Mouse (Mus musculus) liver, adult 2 months (tissue): ENCODE results near the gene Nfatc4. TPM values are rescaled to one million over a fixed set of nuclear protein-coding genes. Genes with fewer than 3 reads are reported as not detected.

ENCODE experiments used
- DNase-seq: peaks from one replicate; pipeline ENCODE4 v3.0.0-alpha.2; 2011; ENCODE audit warnings: low read depth, low spot score; ENCODE audit errors: extremely low read depth
- H3K27ac ChIP-seq: fragments of 200-500 bp; replicated peaks from 2 replicates; pipeline ENCODE4 v1.5.1; 2012; ENCODE audit warnings: low read depth, mild to moderate bottlenecking, control low read depth, inconsistent platforms, low read length; ENCODE audit not compliant: insufficient read depth
- H3K27me3 ChIP-seq: fragments of 200-500 bp; 2 replicates; pipeline ENCODE4 v1.6.1; 2012; ENCODE audit warnings: mild to moderate bottlenecking, moderate library complexity, low read length, inconsistent platforms; ENCODE audit not compliant: control insufficient read depth, insufficient read depth
- H3K36me3 ChIP-seq: fragments of 200-500 bp; 2 replicates; pipeline ENCODE4 v1.6.1; 2012; ENCODE audit warnings: low read length, inconsistent platforms; ENCODE audit not compliant: control insufficient read depth, insufficient read depth
- H3K4me1 ChIP-seq: fragments of 200-500 bp; 2 replicates; pipeline ENCODE4 v1.6.1; 2011; ENCODE audit warnings: low read length; ENCODE audit not compliant: control insufficient read depth, insufficient read depth
- H3K4me3 ChIP-seq: fragments of 200-500 bp; 2 replicates; pipeline ENCODE4 v1.5.1; 2011; ENCODE audit warnings: low read depth, mild to moderate bottlenecking, control low read depth, low read length, moderate library complexity; ENCODE audit not compliant: insufficient read depth
- H3K79me2 ChIP-seq: fragments of 200-500 bp; 2 replicates; pipeline ENCODE4 v1.6.1; 2012; ENCODE audit warnings: inconsistent platforms, mild to moderate bottlenecking, low read length, moderate library complexity; ENCODE audit not compliant: control insufficient read depth, insufficient read depth
- H3K9ac ChIP-seq: fragments of 200-500 bp; 2 replicates; pipeline ENCODE4 v1.6.1; 2012; ENCODE audit warnings: low read depth, mild to moderate bottlenecking, control low read depth, inconsistent platforms, low read length
- CTCF ChIP-seq: fragments of 200-500 bp; IDR thresholded peaks from 2 replicates; pipeline ENCODE4 v1.5.1; 2011; ENCODE audit warnings: low read depth, low read length, control low read depth
- POLR2A ChIP-seq: fragments of 200-500 bp; IDR thresholded peaks from 2 replicates; pipeline ENCODE4 v1.6.1; 2011; ENCODE audit warnings: low read length, control low read depth; ENCODE audit not compliant: insufficient read depth; ENCODE audit errors: extremely low read depth
- WGBS: fragments of 180-500 bp; shearing (Covaris S2); methylation state at CpG from one replicate; pipeline ENCODE4 v1.1.7; 2018; 5-methylcytosine and 5-hydroxymethylcytosine counted together
- polyA plus RNA-seq: library from polyadenylated mRNA; depleted of rRNA; stranded (reverse); fragments of >200 nt; gene quantifications from 2 replicates; pipeline ENCODE4 v1.2.3, GENCODE M21; 2012
- total RNA-seq: library from RNA; depleted of rRNA; stranded (reverse); fragments of >200 nt; gene quantifications from 2 replicates; pipeline ENCODE4 v1.2.3, GENCODE M21; 2014

The Nfatc4 gene
- total and polyA plus RNA-seq, 2 experiments = 0.18 to 0.43 TPM

DNA sequence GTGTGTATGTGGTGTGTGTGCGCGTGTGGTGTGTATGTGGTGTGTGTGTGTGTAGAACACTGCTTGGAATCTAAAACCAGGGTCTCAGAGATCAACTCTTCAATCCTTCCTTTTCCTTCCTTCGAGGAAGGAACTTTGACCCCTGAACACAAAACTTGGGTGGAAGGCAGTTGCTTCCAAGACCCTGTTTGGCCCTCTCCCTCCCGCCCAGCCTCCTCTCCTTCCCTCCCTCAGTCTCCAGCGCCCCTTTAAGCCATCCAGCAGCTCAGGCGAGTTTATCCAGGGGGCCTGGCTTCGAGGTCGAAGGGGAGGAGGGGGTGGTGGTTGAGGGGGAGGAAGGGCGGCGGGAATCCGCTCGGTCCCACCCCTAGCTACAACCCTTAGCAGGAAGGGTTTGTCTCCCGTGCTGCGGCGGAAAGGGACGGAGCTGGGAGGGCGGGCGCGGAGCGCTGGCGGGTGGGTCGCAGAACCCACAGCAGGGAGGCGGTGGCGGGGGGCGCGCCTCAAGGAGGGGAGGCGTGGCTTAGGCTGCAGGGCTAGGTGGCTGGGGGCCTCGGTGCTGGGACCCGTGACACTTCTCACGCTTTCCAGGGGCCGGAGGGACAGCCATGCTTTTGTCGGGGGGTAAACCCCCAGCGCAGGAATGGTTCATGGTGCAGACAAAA lies 30.8 kb downstream of the Nfatc4 start, which contains the start of gene Nynrin:
Gene Nynrin (plus strand): TSS at position 390 of the 665 bp plus-strand sequence.
- TF ChIP-seq CTCF (no peak), POLR2A (no peak)
- Histone ChIP-seq H3K79me2 (no peaks in the 10 kb centered on the region), H3K4me1 (0 out of 2 replicates have a peak, but pooled peaks cover 2% of the 10 kb centered on the region), H3K9ac (peak within 1 kb of the TSS; percentile 58), H3K27me3 (no peaks in the 10 kb centered on the region), H3K4me3 (peak within 1 kb of the TSS; percentile 53), H3K36me3 (no peaks in the 10 kb centered on the region), H3K27ac (peak within 1 kb of the TSS; percentile 48)
- DNase-seq = no peak
- WGBS = 16% methylated on average over 31 of the region's 33 CpGs

DNA sequence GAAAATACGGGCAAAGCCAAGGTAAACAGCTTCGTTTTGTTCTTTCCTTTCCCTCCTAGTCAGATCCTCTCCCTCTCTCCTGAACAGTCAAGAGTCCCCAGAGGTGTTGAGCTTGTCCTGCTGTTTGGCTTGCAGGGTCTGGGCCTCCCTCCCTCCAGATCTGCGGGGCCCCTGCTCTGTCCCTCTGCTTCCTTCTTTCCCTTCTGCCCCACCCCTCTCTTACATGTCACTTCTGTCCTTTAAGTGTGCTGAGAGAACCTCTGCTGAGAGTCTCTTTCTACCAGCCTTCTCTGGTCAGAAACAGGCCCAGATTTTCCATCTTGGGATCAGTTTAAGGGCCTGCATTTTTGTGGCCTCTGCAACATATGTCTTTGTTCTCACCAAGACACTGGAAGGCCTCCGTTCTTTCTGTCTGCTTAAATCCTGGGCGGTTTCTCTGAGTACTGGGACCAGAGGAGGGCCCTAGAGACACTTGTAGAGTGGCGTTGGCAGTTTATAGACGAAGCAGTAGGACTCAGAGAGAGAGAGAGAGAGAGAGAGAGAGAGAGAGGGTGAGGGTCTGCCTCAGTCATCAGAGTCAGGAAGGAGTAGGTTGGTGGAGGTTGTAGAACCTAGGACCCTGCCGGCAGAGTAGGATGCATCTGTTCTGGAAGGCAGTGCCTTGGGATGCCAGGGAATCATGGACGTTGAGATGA lies 31.6 kb downstream of the Nfatc4 start:
- no peak for TF ChIP-seq CTCF
- TF ChIP-seq POLR2A = no peak
- Histone ChIP-seq H3K27ac (peak overlapping the region; percentile 48), H3K27me3 (no peaks in the 10 kb centered on the region), H3K36me3 (no peaks in the 10 kb centered on the region), H3K4me3 (peak overlapping the region; percentile 53), H3K79me2 (no peaks in the 10 kb centered on the region), H3K9ac (peak overlapping the region; percentile 58), H3K4me1 (0 out of 2 replicates have a peak, but pooled peaks cover 2% of the 10 kb centered on the region)
- 44% methylated on average over 9 of the region's 9 CpGs for WGBS
- DNase-seq = no peak

DNA sequence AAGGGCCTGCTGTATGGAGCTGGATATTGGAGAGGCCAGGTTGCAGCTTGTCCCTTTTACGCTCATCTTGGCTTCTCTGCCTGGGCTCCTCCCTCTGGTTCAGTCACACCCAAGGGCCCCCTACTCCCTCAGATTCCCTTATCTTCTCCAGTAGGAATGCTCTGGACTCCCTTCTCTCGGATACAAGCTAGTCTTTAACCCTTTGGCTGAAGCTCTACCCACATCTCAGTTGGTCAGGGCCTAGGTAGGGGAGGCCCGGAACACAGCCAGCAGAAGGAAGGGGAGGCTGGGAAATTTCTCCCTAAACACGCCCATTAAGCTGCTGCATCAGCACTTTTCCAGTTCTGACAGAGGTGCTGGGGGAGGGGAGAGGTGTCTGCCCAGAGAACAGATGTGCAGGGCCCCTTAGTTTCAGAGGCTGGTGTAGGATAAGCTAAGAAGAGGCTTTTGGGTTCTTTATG lies 32.2 kb downstream of the Nfatc4 start:
- H3K4me1 ChIP-seq = 0 out of 2 replicates have a peak, but pooled peaks cover 2% of the 10 kb centered on the region
- no peak for DNase-seq
- no peaks in the 10 kb centered on the region for H3K79me2 ChIP-seq
- no peaks in the 10 kb centered on the region for H3K36me3 ChIP-seq
- H3K27me3 ChIP-seq = no peaks in the 10 kb centered on the region
- TF ChIP-seq CTCF (no peak), POLR2A (no peak)
- 65% methylated on average over 4 of the region's 4 CpGs for WGBS
- H3K9ac ChIP-seq = peak overlapping the region; percentile 58
- H3K27ac ChIP-seq = peak overlapping the region; percentile 48; the same call in 1 of the 2 replicates
- peak overlapping the region; percentile 53; the same call in 1 of the 2 replicates for H3K4me3 ChIP-seq

- WGBS = 85% methylated on average over 4 of the region's 4 CpGs
Observed at GRCm38 (mm10) chr14:55857588-55857987, 34.6 kb downstream of the Nfatc4 start.

GRCm38 (mm10) chr14:55862186-55862585 lies 39.2 kb downstream of the Nfatc4 start:
- WGBS = 89% methylated on average over 6 of the region's 6 CpGs
- no peak for TF ChIP-seq POLR2A
- TF ChIP-seq CTCF = no peak
- Histone ChIP-seq H3K4me1 (no peaks in the 10 kb centered on the region), H3K36me3 (no peaks in the 10 kb centered on the region), H3K4me3 (no peak overlapping the region), H3K9ac (no peak overlapping the region), H3K79me2 (no peaks in the 10 kb centered on the region), H3K27ac (no peak overlapping the region), H3K27me3 (no peaks in the 10 kb centered on the region)
- no peak for DNase-seq

More at GRCm38 (mm10) chr14:55857588-55857987, 34.6 kb downstream of the Nfatc4 start:
- no peak for DNase-seq
- TF ChIP-seq CTCF (no peak), POLR2A (no peak)
- Histone ChIP-seq H3K4me1 (0 out of 2 replicates have a peak, but pooled peaks cover 2% of the 10 kb centered on the region), H3K27me3 (no peaks in the 10 kb centered on the region), H3K27ac (no peak overlapping the region), H3K36me3 (no peaks in the 10 kb centered on the region), H3K4me3 (no peak overlapping the region), H3K79me2 (no peaks in the 10 kb centered on the region), H3K9ac (no peak overlapping the region)
